Mouse (Mus musculus) neural tube, embryonic 14.5 days (tissue): ENCODE results near the gene Hist1h2bq. TPM values are rescaled to one million over a fixed set of nuclear protein-coding genes. Genes with fewer than 3 reads are reported as not detected.
"Not testable (repeated sequence)": the region's sequence is repeated elsewhere in the genome, so short reads cannot be mapped to it uniquely, and the experiment has no call there.

Source experiments
- ATAC-seq: fragments of 200-750 bp; cut with Nextera tagmentation; 2 replicates; pipeline ENCODE4 v1.8.0; 2017; ENCODE audit warnings: low read depth, mild to moderate bottlenecking, moderate TSS enrichment, moderate library complexity
- H3K27ac ChIP-seq: fragments of 300-500 bp; sonication (generic); 2 replicates; pipeline ENCODE4 v1.5.1; 2014; ENCODE audit warnings: low read depth, mild to moderate bottlenecking, control low read depth, low read length, moderate library complexity, mixed read lengths
- H3K27me3 ChIP-seq: fragments of 300-500 bp; sonication (generic); 2 replicates; pipeline ENCODE4 v1.6.1; 2014; ENCODE audit warnings: low read length; ENCODE audit not compliant: control insufficient read depth, insufficient read depth
- H3K36me3 ChIP-seq: fragments of 300-500 bp; sonication (generic); 2 replicates; pipeline ENCODE4 v1.6.1; 2014; ENCODE audit warnings: low read length, mixed read lengths; ENCODE audit not compliant: control insufficient read depth, insufficient read depth
- H3K4me1 ChIP-seq: fragments of 300-500 bp; sonication (generic); 2 replicates; pipeline ENCODE4 v1.6.1; 2014; ENCODE audit warnings: low read length; ENCODE audit not compliant: control insufficient read depth, insufficient read depth
- H3K4me2 ChIP-seq: fragments of 300-500 bp; sonication (generic); 2 replicates; pipeline ENCODE4 v1.6.1; 2014; ENCODE audit warnings: mild to moderate bottlenecking, low read depth, low read length, control low read depth
- H3K4me3 ChIP-seq: fragments of 300-500 bp; sonication (generic); 2 replicates; pipeline ENCODE4 v1.5.1; 2014; ENCODE audit warnings: low read depth, low read length, control low read depth, mixed read lengths
- H3K9ac ChIP-seq: fragments of 300-500 bp; sonication (generic); replicated peaks from 2 replicates; pipeline ENCODE4 v1.6.1; 2014; ENCODE audit warnings: low read depth, mild to moderate bottlenecking, control low read depth, low read length, mixed read lengths
- H3K9me3 ChIP-seq: fragments of 300-500 bp; sonication (generic); 2 replicates; pipeline ENCODE4 v1.6.1; 2016; ENCODE audit warnings: low read length; ENCODE audit not compliant: control insufficient read depth
- WGBS: fragments of 180-500 bp; shearing (Covaris S2); extraction: QIAGEN DNeasy Blood & Tissue Kit; methylation state at CpG from one replicate; pipeline ENCODE4 v1.1.7; 2014; 5-methylcytosine and 5-hydroxymethylcytosine counted together
- polyA plus RNA-seq: library from polyadenylated mRNA; unstranded; fragments of >200 nt; fragmentation: Nextera tagmentation; extraction: Ambion mirVana; gene quantifications from 2 replicates; pipeline ENCODE4 v1.2.1, GENCODE M21; 2014

The Hist1h2bq gene
- polyA plus RNA-seq, 1 experiment from 2014 or later, result 4.5 TPM

DNA sequence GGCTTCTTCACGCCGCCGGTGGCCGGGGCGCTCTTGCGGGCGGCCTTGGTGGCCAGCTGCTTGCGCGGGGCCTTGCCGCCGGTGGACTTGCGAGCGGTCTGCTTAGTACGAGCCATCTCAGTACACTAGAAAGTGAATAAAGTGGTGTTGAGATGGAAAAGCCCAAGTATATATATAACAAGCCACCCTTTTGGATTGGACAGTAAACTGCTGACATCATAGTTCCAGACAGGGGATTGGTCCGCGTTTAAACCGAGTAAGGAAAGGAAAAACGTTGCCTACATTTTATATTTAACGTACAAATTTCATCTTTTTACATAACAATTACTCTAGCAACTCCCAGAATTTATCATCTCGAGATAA lies 26.8 kb downstream of the Hist1h2bq start, which contains the start of gene Hist1h3i:
Hist1h3i (minus strand) TSS at position 116 of the 363 bp plus-strand sequence.
- H3K9me3 ChIP-seq, result no peaks in the 10 kb centered on the region
- H3K27ac ChIP-seq, result peak within 1 kb of the TSS; percentile 55; the same call in 1 of the 2 replicates
- H3K27me3 ChIP-seq, result no peaks in the 10 kb centered on the region
- H3K4me2 ChIP-seq, result peak within 1 kb of the TSS; percentile 64
- peaks cover 28% of the 10 kb centered on the region for H3K4me1 ChIP-seq
- H3K4me3 ChIP-seq, result peak within 1 kb of the TSS; percentile 36
- H3K9ac ChIP-seq, result peak within 1 kb of the TSS; percentile 54; the same call in 1 of the 2 replicates
- no peaks in the 10 kb centered on the region for H3K36me3 ChIP-seq
- ATAC-seq, result peak; percentile 83
- under 1% methylated on average over 13 of the region's 20 CpGs for WGBS

GRCm38 (mm10) chr13:21782361-21783254 lies 27.4 kb downstream of the Hist1h2bq start:
- not testable (repeated sequence) for H3K27me3 ChIP-seq, H3K9me3 ChIP-seq, H3K36me3 ChIP-seq
- 0 out of 2 replicates have a peak overlapping the region, but pooled peaks have one; percentile 55 for H3K27ac ChIP-seq
- H3K9ac ChIP-seq, result peak overlapping the region; percentile 54; the same call in 1 of the 2 replicates
- H3K4me1 ChIP-seq, result peaks cover 23% of the 10 kb centered on the region
- peak overlapping the region; percentile 36 for H3K4me3 ChIP-seq
- peak overlapping the region; percentile 64 for H3K4me2 ChIP-seq
- peak; percentile 0; the same call in 1 of the 2 replicates for ATAC-seq
- WGBS, result under 1% methylated on average over 17 of the region's 35 CpGs

DNA sequence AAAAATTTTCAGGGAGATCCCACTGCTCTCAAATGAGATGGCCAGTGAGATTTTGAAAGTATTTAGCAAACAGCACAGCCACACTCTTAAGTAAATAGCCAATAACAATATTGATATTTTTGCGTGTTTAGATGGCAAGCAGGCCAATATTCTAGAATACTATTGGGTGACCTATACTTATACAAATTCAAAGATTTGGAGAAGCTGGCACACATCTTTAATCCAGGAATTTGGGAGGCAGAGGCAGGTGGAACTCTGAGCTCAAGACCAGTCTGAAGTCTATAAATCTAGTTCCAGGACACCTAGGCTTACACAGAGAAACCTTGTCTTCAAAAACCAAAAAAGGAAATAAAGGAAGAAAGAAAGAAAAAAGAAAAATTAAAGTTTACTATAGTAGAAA lies 28.4 kb downstream of the Hist1h2bq start:
- ATAC-seq, result no peak
- Histone ChIP-seq H3K4me1 (peaks cover 23% of the 10 kb centered on the region), H3K36me3 (no peaks in the 10 kb centered on the region), H3K4me3 (no peak overlapping the region), H3K4me2 (no peak overlapping the region), H3K9me3 (no peaks in the 10 kb centered on the region), H3K9ac (no peak overlapping the region), H3K27ac (no peak overlapping the region), H3K27me3 (no peaks in the 10 kb centered on the region)
- WGBS, result 91% methylated on average over 1 of the region's 1 CpGs

DNA sequence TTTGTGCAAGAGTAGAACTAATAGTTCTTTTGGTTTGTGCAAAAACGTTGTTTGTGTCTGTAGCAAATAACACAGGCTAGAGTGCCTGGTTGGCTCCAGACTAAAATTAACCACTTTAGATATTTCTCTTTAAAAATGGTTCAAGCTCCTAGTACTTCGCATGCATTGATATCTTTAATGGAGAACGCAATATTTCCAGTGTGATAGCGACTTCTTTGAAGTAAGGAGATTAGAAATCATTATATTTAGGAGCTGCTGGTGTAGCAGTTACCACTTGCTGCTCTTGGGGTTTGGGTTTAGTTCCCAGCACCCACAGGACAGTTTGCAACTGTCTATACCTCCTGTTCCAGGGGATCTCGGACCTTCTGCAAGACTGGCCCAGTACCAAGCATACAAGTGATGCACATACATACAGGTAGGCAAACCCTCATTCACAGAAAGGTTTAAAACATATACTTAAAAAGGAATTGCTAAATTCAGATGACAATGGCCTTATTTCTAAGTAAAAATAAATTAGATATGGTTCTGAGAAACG lies 28.9 kb downstream of the Hist1h2bq start:
- H3K4me3 ChIP-seq, result no peak overlapping the region
- no peaks in the 10 kb centered on the region for H3K36me3 ChIP-seq
- no peak overlapping the region for H3K27ac ChIP-seq
- H3K9ac ChIP-seq, result no peak overlapping the region
- no peaks in the 10 kb centered on the region for H3K27me3 ChIP-seq
- ATAC-seq, result no peak
- H3K4me2 ChIP-seq, result no peak overlapping the region
- no peaks in the 10 kb centered on the region for H3K9me3 ChIP-seq
- H3K4me1 ChIP-seq, result peaks cover 20% of the 10 kb centered on the region
- WGBS, result 47% methylated on average over 6 of the region's 6 CpGs

- H3K36me3 ChIP-seq, result no peaks in the 10 kb centered on the region
- H3K27ac ChIP-seq, result peak within 1 kb of the TSS; percentile 10; the same call in 1 of the 2 replicates
- peak within 1 kb of the TSS; percentile 39 for H3K9ac ChIP-seq
- peak within 1 kb of the TSS; percentile 37 for H3K4me3 ChIP-seq
- H3K27me3 ChIP-seq, result no peaks in the 10 kb centered on the region
- WGBS, result under 1% methylated on average over 44 of the region's 44 CpGs
- ATAC-seq, result no peak
- peaks cover 19% of the 10 kb centered on the region for H3K4me1 ChIP-seq
- H3K4me2 ChIP-seq, result peak within 1 kb of the TSS; percentile 70
- no peaks in the 10 kb centered on the region for H3K9me3 ChIP-seq
These were observed 29.9 kb downstream of the Hist1h2bq start, which contains the start of gene Hist1h1b for GRCm38 (mm10) chr13:21779767-21780731. Hist1h1b (minus strand) TSS chr13:21780625.

DNA sequence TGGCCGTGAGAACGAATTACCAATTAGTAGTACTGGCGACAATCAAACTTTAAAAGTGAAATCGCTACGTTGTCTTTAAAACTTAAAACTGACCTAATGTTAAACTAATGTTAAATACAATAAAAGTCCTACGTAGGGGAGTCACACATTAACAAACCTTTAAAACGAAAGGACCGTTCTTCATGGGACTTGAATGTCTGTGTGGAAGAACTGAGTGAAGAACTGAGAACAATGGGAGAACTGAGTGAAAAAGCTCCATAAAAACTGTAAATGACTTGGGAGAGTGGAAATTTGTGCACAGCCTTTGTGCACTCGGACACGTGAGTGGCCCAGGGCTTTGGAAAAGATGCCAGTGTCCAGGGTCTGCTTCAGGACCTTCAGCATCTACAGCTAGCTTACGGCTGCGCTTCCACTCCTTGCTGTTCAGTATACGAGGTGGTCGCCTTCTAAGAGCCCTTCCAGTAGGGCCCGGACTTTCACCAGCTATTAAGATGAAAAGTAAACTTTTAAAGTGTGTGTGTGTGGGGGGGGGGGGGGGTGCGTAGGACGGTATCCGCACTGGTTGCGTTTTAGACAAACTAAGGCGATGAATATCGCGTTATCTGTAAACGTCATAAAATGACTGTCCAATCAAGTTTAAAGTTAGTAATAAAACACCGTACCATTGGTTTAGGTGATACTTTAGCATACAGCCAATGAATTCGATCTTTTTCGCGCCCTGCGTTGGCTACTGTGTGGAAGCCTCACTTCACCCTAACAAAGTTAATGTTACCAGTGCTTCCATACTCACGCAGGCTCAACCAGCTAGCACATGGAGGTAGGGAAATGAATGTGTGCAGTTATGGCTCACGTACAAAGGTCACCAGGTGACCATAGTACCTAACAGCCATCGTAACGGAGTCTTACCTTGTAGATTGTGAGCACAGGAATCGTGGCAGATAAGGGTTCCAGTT lies 30.9 kb downstream of the Hist1h2bq start:
- Histone ChIP-seq H3K9ac (peak overlapping the region; percentile 41), H3K27ac (peak overlapping the region; percentile 49; the same call in 1 of the 2 replicates), H3K36me3 (no peaks in the 10 kb centered on the region), H3K4me3 (peak overlapping the region; percentile 37), H3K4me2 (peak overlapping the region; percentile 70), H3K4me1 (peaks cover 19% of the 10 kb centered on the region), H3K27me3 (no peaks in the 10 kb centered on the region), H3K9me3 (no peaks in the 10 kb centered on the region)
- 4% methylated on average over 33 of the region's 33 CpGs for WGBS
- peak; percentile 95 for ATAC-seq
